Mouse (Mus musculus) liver, embryonic 11.5 days (tissue): Measurements from ENCODE around the gene Scgb1b10. TPM values are rescaled to one million over a fixed set of nuclear protein-coding genes. Genes with fewer than 3 reads are reported as not detected.
"Not testable (repeated sequence)": the region's sequence is repeated elsewhere in the genome, so short reads cannot be mapped to it uniquely, and the experiment has no call there.

Experiments
- ATAC-seq: fragments of 200-750 bp; cut with Nextera tagmentation; replicated peaks from 2 replicates; pipeline ENCODE4 v1.8.0; 2017; ENCODE audit warnings: moderate number of reproducible peaks, mild to moderate bottlenecking, moderate TSS enrichment, moderate library complexity; ENCODE audit not compliant: low FRiP score
- DNase-seq: peaks from one replicate; pipeline ENCODE4 v3.0.0-alpha.2; 2017; ENCODE audit warnings: low spot score
- H3K27ac ChIP-seq: fragments of 300-500 bp; sonication (generic); 2 replicates; pipeline ENCODE4 v1.5.1; 2014; ENCODE audit warnings: mild to moderate bottlenecking, low read depth, low read length, control low read depth
- H3K27me3 ChIP-seq: fragments of 300-500 bp; sonication (generic); replicated peaks from 2 replicates; pipeline ENCODE4 v1.6.1; 2014; ENCODE audit warnings: low read length, mixed read lengths; ENCODE audit not compliant: control insufficient read depth, insufficient read depth
- H3K36me3 ChIP-seq: fragments of 300-500 bp; sonication (generic); 2 replicates; pipeline ENCODE4 v1.6.1; 2014; ENCODE audit warnings: mild to moderate bottlenecking, low read length, moderate library complexity, mixed read lengths; ENCODE audit not compliant: control insufficient read depth, insufficient read depth
- H3K4me1 ChIP-seq: fragments of 300-500 bp; sonication (generic); replicated peaks from 2 replicates; pipeline ENCODE4 v1.6.1; 2014; ENCODE audit warnings: low read length, mixed read lengths; ENCODE audit not compliant: control insufficient read depth, insufficient read depth
- H3K4me2 ChIP-seq: fragments of 300-500 bp; sonication (generic); 2 replicates; pipeline ENCODE4 v1.6.1; 2014; ENCODE audit warnings: mild to moderate bottlenecking, control low read depth, moderate library complexity
- H3K4me3 ChIP-seq: fragments of 300-500 bp; sonication (generic); 2 replicates; pipeline ENCODE4 v1.5.1; 2014; ENCODE audit warnings: low read depth, low read length, control low read depth
- H3K9ac ChIP-seq: fragments of 300-500 bp; sonication (generic); 2 replicates; pipeline ENCODE4 v1.6.1; 2014; ENCODE audit warnings: low read depth, low read length, control low read depth
- H3K9me3 ChIP-seq: fragments of 300-500 bp; sonication (generic); 2 replicates; pipeline ENCODE4 v1.6.1; 2016; ENCODE audit warnings: low read length, inconsistent platforms, mixed read lengths; ENCODE audit not compliant: control insufficient read depth
- polyA plus RNA-seq: library from polyadenylated mRNA; unstranded; fragments of >200 nt; fragmentation: Nextera tagmentation; extraction: Ambion mirVana; gene quantifications from 2 replicates; pipeline ENCODE4 v1.2.1, GENCODE M21; 2014

The Scgb1b10 gene
- polyA plus RNA-seq = not detected in 2 replicates

DNA sequence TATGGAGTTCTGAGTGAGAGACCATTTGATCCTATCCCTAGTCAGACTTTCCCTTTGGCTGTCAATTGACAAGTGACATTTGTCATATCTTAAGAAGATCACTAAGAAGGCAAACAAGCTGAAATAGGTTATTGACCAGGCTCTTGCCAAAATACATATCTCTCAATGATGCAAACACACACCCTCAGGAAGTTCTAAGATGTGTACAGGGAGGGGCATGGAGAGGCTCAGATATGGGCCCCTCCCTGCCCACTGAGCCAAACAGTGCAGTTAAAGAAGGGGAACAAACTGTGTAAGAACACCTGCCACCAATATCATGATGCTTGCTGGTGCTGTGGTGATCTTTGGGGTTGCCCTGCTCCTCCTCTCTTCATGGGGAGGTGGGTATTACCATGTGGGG, at the start of gene Scgb1b10:
Scgb1b10 (plus strand) TSS at position 301 of the 400 bp plus-strand sequence.
- not testable (repeated sequence) for H3K9me3 ChIP-seq, H3K9ac ChIP-seq, H3K27me3 ChIP-seq, H3K4me2 ChIP-seq, H3K4me1 ChIP-seq, DNase-seq, H3K27ac ChIP-seq, H3K36me3 ChIP-seq, H3K4me3 ChIP-seq, ATAC-seq

Other genes with a start within 250 kb of the Scgb1b10 start
- not detected in 2 replicates for gene Scgb2b11, start 110.3 kb downstream of the Scgb1b10 start, polyA plus RNA-seq
- gene Scgb1b11, start 122.0 kb downstream of the Scgb1b10 start, polyA plus RNA-seq = not detected in 2 replicates
- gene Scgb2b12, start 226.4 kb downstream of the Scgb1b10 start, polyA plus RNA-seq = not detected in 2 replicates
- gene Scgb1b12, start 233.3 kb downstream of the Scgb1b10 start, polyA plus RNA-seq = not detected in 2 replicates